9 mouse cellular contexts compared by ENCODE assay signal in genomic region chr6:91301839-91302238, GRCm38 (mm10).
DNase-seq lines count a peak whose midpoint lies in the region; ATAC-seq lines count a peak whose summit lies in the region.
"Had no signal": no experiment of that assay in that cellular context is flagged by ENCODE, and none has a peak within 500 bp of the region (broad histone marks: within the 10 kb centered on the region; RNA-seq: fewer than 3 reads in every experiment).

No protein-coding gene starts in this region.

- H3K9ac ChIP-seq in neural tube, embryonic 14.5 days (replicated peaks; ENCODE audit: low read depth, low read length), result no peak overlapping the region
- H3K9ac ChIP-seq: limb, embryonic 15.5 days; stomach, embryonic 15.5 days had no signal

- H3K36me3 ChIP-seq in embryonic facial prominence, embryonic 10.5 days (replicated peaks), result no peaks in the 10 kb centered on the region
- no peaks in the 10 kb centered on the region for H3K36me3 ChIP-seq in neural tube, embryonic 14.5 days (ENCODE audit: control insufficient read depth, insufficient read depth, low read length)
- H3K36me3 ChIP-seq: limb, embryonic 15.5 days; stomach, embryonic 15.5 days had no signal

- H3K4me3 ChIP-seq in embryonic facial prominence, embryonic 10.5 days, result no peak overlapping the region
- H3K4me3 ChIP-seq in neural tube, embryonic 14.5 days (ENCODE audit: low read depth, low read length), result no peak overlapping the region
- H3K4me3 ChIP-seq: limb, embryonic 15.5 days; stomach, embryonic 15.5 days had no signal

- H3K27me3 ChIP-seq in embryonic facial prominence, embryonic 10.5 days (replicated peaks; ENCODE audit: low read depth, poor library complexity, severe bottlenecking), result peaks cover 24% of the 10 kb centered on the region
- no peaks in the 10 kb centered on the region for H3K27me3 ChIP-seq in neural tube, embryonic 14.5 days (ENCODE audit: control insufficient read depth, insufficient read depth, low read length)
- H3K27me3 ChIP-seq: stomach, embryonic 15.5 days had no signal

- intact Hi-C loops in left cerebral cortex, postnatal 36 days (cut with DNase I), result no loop called here

- peak overlapping the region; percentile 45; the same call in 1 of the 2 replicates for H3K27ac ChIP-seq in embryonic facial prominence, embryonic 10.5 days (replicated peaks)
- H3K27ac ChIP-seq in neural tube, embryonic 14.5 days (ENCODE audit: low read depth, low read length), result peak overlapping the region; percentile 85
- H3K27ac ChIP-seq: limb, embryonic 15.5 days; stomach, embryonic 15.5 days had no signal

- H3K4me2 ChIP-seq in neural tube, embryonic 14.5 days (ENCODE audit: low read depth, low read length), result no peak overlapping the region
- H3K4me2 ChIP-seq: limb, embryonic 15.5 days; stomach, embryonic 15.5 days had no signal

- DNase-seq in embryonic facial prominence, embryonic 10.5 days (ENCODE audit: low spot score), result peak; percentile 27
- DNase-seq in frontal cortex, postnatal 36 days (ENCODE audit: low spot score in 2 of 2), result peak; percentile 59 to 76
- peak; percentile 44 to 62 for DNase-seq in left cerebral cortex, postnatal 36 days (ENCODE audit: low spot score in 2 of 2)
- no peak for DNase-seq in T-cell, adult 2 months (ENCODE audit: low spot score)
- DNase-seq in urinary bladder, postnatal 36 days (ENCODE audit: low spot score in 2 of 2), result no peak
- DNase-seq in adrenal gland, postnatal 4 days (ENCODE audit: low spot score in 2 of 2), result no peak

- H3K4me1 ChIP-seq in embryonic facial prominence, embryonic 10.5 days, result peaks cover 26% of the 10 kb centered on the region
- H3K4me1 ChIP-seq in neural tube, embryonic 14.5 days (ENCODE audit: control insufficient read depth, insufficient read depth, low read length), result peaks cover 22% of the 10 kb centered on the region
- H3K4me1 ChIP-seq: limb, embryonic 15.5 days; stomach, embryonic 15.5 days had no signal

- 51% methylated on average over 1 of the region's 1 CpGs for WGBS in embryonic facial prominence, embryonic 10.5 days
- 5% methylated on average over 1 of the region's 1 CpGs for WGBS in neural tube, embryonic 14.5 days

- no peaks in the 10 kb centered on the region for H3K9me3 ChIP-seq in embryonic facial prominence, embryonic 10.5 days
- H3K9me3 ChIP-seq in neural tube, embryonic 14.5 days (ENCODE audit: control insufficient read depth, low read length), result no peaks in the 10 kb centered on the region
- H3K9me3 ChIP-seq: limb, embryonic 15.5 days; stomach, embryonic 15.5 days had no signal

- peak; percentile 89 for ATAC-seq in neural tube, embryonic 14.5 days (ENCODE audit: low read depth)

Comparison
In these comparisons a context has a peak if more than half of its experiments do, and no peak if none do; other contexts are left out.
1. DNase-seq: peak in embryonic facial prominence, embryonic 10.5 days (single experiment), frontal cortex, postnatal 36 days (2 of 2) and left cerebral cortex, postnatal 36 days (2 of 2); none in T-cell, adult 2 months (single experiment), urinary bladder, postnatal 36 days (0 of 2) and adrenal gland, postnatal 4 days (0 of 2).